Mouse (Mus musculus): ENCODE measurements at regions not wholly inside any gene's neighbourhood (a gene's known extent, or its start where the extent isn't known, plus 50 kb on each side); places are given as distances from the start of the nearest gene placed in this dataset.

DNA sequence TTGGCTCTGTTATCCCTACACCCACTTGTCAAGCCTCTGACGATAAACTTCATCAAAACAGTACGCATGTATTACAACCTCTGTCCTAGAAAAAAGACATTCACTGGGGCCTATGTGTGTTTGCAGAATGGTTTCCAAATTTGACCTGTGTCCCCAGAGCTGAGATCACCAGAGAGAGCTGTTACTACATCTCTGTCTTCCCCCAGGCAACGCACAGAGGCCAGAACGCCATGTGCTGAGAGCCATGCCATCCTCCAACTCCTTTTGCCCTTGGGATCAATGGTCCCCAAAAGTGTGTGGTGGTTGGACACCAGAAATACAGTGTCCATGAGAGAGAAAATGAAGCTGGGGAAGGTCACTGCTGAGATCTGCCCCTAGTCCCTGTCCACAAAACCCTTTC lies 137.1 kb downstream of the Tomm20 start:
- DNase-seq (ENCODE audit: low spot score), result peak; percentile 74

DNA sequence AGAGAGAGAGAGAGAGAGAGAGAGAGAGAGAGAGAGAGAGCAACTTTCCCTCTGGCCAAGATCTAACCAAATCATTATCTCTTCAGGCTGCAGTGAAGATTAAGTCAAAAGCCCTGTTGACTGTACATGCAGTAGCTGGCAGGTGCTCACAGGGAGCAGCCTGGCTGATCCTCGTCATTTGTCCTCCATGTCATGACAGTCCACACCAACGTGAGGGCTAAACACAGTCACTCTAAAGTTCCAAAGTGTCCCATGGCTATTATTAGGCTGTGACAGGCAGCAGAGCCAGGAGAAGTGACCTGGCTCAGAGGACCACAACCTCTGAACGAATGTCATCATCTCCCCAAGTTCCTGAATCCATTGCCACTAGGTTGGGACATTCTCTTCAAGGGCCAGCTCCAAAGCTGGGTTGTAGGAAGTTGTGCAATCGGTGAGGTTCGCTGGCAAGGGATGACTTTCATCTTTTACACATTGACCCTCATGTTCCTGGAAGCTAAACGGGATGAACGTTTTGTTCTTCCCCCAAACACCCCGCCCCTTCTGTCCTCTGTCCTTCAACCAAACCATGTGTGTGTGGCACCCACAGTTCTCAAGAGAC lies 138.4 kb downstream of the Tomm20 start:
- peak; percentile 85 for DNase-seq (ENCODE audit: low spot score)

DNA sequence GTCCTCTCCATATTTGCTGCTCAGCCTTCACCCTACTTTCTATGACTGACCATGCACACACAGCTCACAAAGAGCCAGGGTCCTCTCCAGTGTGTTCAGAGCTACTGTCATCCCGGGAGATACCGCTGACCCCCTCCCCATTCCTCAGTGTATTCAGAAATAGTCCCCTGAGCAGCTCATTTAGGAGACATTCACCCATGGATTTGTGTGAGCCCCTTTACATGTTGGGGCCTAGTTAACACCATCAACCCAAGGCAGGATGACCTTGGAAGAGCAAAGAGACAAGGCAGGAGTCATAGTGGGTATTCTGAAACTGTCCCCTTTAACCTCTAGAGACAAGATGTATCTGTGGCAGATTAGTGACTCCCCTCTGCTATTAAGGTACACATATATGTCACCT lies 139.1 kb downstream of the Tomm20 start:
- no peak for DNase-seq (ENCODE audit: low spot score)

DNA sequence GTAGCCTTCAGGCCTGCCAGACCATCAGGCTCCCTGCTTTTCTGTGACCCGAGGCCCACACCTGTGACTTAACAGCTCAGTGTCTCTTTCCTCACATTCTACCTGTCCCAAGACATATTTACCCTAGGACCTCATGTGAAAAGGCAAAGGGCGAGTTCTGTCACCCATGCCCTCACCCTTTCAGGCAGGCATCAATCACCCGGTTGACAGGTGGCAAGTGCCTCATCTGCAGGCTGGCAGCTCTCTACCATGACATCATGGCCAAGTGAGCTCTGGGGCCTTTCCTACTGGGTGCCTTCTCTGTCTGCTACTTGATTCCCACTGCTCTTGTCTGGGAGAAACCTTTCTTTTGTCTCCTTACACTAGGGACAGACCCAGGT lies 139.5 kb downstream of the Tomm20 start:
- peak; percentile 42 for DNase-seq (ENCODE audit: low spot score)

DNA sequence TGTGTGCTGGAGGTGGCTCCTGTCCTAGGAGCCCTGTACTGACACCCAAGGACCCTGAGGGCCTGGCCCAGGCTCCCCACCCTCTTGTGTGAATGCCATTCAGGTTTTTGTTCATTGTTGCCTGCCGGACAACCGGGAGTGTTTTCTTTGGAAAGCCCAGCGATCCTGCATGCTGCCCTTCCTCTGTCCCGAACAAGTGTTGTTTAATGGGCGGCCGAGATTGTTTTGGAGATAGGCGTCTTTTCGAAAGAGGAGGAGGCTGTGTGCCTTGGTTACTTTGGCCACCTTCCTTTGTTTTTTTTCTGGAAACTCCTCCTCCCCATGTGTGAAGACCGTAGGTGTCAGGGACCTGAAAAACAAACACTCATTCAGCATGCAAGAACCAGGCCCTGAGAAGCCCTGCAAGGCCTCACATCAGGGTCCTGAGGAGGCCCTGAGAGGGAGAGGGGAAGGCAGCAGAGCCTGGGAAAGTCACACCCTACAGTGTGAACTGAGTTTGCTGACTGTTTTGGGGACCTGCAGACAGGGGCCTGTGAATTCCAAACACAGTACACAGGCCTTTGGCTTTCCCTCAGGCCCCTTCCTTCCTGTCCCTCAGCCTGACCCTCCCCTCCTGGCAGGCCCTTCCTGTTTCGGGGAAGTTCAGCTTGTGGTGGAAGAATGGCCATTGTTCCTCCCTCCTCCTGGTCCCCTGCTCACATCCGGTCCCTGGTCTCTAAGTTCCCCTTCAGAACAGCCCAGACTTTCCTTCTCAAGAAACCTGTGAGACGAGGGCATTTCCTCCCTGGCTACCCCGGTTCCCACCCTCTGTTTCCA lies 140.1 kb downstream of the Tomm20 start:
- no peak for DNase-seq (ENCODE audit: low spot score)

DNA sequence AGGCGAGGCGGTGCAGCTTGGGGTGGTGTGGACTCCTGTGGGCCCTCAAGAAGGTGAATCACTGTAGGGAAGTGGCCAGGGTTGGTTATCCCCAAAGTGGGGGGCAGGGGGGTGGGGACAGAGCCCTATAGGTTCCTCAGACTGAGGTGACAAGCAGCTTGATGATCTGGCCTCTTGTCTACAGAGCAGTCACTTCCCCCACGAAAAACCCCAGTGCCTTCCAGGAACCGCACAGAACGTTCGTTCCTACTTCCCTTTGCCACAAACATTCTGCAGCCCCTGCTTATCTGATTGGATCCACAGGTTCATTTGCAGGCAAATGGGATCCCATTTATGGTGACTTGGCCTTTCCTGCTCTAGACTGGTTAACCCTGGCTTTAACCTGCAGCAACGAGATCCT lies 141.5 kb downstream of the Tomm20 start:
- DNase-seq (ENCODE audit: low spot score), result no peak

DNA sequence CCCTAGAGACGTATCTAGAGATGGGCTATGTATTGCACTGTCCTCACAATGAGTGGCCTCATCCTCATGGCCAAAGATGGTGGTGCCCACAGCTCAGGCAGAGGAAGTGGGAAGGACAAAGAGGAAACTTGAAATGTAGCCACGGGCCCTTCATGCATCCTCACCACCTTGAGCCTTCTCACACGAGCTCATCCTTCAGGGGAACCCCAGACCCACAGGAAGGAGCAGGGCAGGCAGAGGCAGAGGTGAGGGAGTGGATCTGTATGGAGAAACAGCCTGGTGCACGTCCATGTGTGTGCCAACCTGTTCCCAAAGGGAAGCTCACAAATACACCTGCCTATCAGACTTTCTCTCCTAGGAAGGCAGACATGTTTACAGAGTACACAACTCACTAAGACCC lies 143.0 kb downstream of the Tomm20 start:
- no peak for DNase-seq (ENCODE audit: low spot score)

DNA sequence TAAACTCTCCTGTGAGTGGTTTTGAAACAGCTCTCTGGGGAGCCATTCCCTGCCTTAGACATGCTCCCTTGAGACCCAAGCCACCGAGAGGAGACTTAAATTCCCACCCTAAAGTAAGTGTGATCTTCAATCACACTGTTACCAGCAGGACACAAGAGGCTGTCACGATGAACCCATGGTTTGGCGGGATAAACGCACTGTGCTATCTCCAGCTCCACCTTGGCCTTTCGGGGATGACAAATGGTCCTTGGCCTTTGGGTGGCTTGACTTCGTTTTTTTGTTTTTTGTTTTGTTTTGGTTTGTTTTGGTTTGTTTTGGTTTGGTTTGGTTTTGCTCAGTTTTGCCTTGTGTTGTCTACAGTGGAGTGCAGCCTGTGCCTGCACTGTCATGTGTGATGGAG lies 144.7 kb downstream of the Tomm20 start:
- DNase-seq (ENCODE audit: low spot score), result no peak

DNA sequence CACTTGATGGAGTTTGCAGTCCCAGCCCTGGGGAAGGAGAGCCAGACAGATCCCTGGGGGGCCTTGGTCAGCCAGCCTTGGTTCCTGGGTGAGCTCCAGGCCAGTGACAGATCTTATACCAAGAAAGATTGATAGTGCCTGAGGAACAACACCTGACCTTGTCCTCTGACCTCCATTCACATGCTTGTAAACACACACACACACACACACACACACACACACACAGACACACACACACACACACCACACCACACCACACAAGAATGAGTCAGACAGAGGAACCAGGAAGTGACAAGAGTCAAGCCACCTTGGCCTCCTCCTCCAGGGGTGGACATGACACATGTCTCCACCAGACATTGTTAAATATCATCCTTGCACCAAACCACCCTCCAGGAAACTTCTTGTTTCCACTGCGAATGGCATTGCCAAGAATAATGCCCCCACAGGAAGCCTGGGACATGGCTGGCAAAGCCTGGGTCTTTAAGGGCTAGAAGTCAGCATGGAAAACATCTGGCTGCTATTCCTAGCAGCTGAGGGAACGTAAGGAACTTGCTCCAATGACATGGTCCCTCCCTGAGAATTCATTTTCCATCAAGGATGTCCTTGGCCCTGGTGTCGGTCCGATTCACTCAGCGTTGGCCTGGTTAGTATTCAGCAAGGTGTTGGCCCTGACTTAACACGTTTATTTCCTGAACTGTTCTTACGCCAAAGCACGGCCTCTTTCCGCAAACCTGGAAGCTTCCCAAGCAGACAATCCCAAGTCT lies 147.9 kb downstream of the Tomm20 start:
- no peak for DNase-seq (ENCODE audit: low spot score)

DNA sequence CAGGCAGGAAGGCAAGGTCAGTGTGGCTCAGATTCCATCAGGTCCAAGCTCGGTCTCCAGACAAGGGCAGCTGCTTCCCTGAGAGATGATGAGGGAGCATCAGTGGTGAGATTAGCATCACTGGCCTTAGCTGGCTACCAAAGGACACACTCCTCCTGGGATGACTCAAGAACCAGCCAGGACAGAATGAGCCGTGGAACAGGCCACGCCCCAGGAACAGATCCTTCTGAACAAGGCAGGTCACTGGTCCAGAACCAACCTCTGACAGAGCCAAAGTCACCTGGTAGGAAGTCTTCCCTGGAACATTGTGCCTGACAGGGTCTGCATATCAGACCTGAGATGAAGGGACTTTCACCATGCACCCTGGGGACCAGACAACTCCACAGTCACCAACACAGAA lies 152.0 kb downstream of the Tomm20 start:
- DNase-seq (ENCODE audit: low spot score), result no peak

DNA sequence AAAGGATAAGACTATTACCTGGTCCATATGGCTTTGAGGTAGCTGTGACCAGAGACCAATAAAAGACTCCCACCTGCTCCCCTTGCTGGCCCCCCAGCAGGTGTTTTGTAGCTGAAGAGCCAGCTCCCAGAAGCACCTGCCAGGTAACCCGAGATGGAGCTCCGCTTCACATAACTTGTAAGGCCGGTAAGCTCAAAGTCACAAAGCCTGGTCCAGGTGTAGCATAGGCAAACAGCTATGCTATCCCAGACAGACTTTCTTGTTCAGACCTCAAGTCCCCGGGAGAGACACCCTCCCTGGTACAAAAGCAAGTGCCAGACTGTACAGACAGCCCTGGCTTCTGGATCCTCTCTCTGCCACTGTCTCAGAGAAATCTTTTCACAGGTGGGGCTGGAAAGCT lies 154.6 kb downstream of the Tomm20 start:
- no peak for DNase-seq (ENCODE audit: low spot score)

DNA sequence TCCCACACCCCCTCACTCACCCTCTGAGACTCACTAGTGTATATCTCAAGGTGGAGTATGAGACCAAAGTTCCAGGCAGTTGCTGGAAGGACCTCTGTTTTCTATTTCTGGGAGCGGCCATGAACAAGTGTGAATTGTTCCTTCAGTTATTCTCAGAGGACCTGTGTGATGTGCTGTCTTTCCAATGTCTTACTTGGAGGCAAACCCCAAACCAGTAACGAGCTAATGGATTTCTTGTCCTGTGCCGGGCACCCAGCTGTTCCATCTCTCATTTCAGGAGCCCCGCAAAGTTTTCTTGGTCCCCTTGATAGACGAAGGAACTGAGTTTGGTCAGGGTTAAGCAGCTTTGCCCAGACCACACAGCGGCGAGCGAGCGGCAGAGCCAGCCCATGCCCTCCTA lies 155.4 kb downstream of the Tomm20 start:
- no peak for DNase-seq (ENCODE audit: low spot score)

DNA sequence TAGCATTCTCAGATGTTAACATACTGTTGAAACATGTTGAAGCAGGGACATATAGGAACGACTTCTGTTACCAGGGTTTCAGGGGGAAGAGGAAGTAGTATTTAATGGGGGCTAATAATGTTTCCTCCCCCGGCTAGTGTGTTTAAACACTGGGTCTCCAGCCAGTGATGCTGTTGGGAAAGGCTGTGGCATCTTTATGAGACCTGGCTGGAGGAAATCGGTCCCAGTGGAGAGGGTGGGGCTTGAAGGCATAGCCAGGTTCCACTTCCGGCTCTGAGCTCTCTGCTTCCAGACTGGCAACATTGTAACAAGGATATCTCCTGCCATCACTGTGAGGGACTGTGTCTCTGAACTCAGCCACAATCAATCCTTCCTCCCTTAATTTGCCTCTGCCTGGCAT lies 156.6 kb downstream of the Tomm20 start:
- DNase-seq (ENCODE audit: low spot score), result no peak

DNA sequence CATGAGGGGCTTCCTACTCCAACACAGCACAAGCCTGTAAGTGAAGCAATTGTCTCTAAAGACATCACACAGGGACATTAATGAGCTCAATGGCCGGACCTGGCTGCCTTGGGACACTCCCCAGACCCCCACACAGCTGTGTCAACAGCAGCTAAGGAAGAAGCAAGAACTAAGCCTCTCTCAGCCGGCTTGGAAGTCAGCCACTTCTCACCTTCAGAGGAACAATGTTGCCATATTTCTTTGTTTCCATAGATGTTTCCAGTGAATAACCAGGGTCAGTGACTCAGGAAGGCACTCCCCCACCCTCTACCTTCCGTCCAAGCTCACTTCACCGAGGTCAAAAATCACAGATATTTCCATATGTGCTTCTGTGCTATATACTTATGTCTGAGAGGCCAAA lies 157.0 kb downstream of the Tomm20 start:
- DNase-seq (ENCODE audit: low spot score), result no peak

DNA sequence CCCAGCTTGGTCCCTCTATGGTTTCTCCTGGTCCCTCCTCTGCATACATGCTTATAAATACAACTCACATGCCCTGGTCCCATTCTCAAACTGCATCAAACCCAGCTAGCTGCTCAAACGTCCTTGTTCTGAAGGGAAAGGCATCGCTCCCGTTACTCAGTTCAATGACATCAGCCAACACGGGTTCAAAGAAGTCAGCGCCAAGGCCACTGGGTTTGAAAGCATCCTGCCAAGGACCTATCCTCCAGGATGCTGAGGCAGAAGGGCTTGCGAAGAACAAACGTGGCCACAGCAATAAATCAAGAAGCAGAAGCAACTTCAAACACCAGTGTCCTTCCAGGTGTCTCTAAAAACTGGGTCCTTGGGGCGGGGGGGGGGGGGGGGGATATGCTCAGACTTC lies 158.2 kb downstream of the Tomm20 start:
- DNase-seq (ENCODE audit: low spot score), result no peak

DNA sequence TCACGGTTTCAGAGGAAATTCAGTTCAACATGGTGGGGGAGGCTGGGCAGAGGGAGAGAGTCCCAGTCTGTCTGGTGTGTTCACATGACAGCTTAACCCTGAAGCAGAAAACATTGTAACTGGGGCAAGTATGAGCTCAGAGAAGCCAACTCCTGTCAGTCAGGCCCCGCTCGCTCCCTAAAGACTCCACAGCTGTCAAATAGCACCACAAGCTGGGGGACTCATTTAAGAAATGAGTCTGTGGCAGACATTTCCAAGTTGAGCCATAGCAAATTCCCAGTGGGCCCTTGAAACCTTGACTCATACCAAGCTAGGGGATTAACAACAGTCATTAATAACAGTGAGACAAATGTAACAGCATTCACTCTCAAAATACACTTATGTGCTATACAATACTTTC lies 160.4 kb downstream of the Tomm20 start:
- DNase-seq (ENCODE audit: low spot score), result peak; percentile 49

DNA sequence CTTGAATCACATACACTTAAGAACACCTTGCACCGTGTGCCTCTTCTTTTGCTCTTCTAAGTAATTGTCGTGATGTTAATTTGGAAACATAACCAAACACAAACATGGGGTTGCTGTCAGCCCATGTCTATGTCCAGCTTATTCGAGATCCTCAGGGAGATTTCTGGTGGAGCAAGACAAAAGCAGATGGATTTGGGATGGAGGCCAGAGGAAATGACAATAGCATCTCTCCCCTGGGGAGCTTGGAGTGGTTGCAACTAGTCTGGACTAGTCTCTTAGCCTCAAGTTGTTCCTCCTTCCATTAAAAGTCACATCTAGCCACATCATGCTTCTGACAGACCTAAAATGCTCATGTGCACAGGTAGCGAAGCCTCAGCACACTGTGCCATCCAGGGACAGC lies 161.0 kb downstream of the Tomm20 start:
- DNase-seq (ENCODE audit: low spot score), result peak; percentile 38

DNA sequence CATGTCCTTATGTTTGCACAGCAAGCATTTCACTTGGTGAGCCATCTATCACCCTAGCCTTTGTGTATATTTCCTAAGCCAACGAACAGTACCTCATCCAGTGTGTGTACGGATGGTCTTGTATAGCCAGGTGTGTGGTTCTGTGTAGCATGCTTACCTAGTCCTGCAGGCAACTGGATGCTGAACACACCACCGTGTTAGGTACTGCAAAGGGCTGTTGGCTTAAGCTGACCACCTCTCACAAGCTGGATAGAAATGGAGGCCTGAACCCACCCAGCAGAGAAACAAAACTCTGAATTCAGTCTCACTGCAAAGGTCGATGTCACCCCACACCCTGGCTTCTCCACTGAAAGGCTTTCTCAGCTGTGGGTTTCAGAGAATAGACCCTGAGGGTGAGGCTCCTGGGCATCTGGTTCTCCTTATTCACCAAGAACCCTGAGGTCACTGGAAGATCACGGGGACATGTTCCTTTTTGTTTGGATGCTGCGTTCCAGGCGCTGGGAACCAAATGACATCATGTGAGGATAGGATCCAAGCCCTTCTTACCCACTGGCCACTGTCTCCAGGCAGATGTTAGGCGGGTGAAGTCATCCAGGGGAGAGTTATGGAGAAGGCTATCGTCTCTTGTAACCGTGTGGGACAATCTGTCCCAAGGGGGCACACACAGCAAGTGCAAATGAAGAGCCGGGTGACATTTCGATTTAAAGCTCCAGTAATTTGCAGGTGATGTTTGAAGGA lies 161.8 kb downstream of the Tomm20 start:
- peak; percentile 37 for DNase-seq (ENCODE audit: low spot score)

DNA sequence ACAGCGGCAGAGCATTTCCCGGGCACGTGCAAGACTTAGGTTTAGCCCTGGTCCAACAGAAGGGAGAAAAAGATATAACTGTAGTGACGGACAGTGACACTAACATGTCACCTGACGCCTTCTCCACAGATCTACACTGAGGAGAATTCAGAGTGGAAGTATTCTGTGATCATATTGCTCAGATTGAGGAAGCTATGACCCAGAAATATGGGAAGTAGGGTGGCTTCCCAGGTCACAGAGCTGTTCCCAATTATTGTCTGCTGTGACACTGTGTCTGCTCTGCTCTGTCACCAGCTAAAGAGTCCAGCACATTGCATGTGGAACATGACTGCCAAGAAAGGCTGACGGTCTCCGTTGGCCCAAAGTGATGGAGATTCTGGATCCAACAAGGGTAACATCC lies 167.0 kb downstream of the Tomm20 start:
- no peak for DNase-seq (ENCODE audit: low spot score)

DNA sequence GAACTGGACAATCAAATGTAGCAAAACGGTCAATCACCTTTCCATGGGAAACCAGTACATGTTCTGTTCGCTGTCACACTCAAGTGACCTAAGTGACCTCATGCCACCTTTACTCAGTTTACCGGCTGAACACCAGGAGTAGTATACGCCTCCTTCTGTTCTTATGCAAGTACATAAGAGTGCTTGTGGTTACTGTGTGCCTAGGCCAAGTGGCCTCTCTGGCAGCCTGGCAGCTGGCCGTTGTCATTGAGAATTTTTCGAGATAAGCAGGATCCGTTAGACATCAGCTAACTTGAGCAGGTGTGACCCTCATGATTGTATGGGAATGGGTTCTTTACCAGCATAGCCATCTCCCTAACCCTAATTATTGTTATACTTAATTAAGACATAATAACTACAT lies 167.5 kb downstream of the Tomm20 start:
- no peak for DNase-seq (ENCODE audit: low spot score)

DNA sequence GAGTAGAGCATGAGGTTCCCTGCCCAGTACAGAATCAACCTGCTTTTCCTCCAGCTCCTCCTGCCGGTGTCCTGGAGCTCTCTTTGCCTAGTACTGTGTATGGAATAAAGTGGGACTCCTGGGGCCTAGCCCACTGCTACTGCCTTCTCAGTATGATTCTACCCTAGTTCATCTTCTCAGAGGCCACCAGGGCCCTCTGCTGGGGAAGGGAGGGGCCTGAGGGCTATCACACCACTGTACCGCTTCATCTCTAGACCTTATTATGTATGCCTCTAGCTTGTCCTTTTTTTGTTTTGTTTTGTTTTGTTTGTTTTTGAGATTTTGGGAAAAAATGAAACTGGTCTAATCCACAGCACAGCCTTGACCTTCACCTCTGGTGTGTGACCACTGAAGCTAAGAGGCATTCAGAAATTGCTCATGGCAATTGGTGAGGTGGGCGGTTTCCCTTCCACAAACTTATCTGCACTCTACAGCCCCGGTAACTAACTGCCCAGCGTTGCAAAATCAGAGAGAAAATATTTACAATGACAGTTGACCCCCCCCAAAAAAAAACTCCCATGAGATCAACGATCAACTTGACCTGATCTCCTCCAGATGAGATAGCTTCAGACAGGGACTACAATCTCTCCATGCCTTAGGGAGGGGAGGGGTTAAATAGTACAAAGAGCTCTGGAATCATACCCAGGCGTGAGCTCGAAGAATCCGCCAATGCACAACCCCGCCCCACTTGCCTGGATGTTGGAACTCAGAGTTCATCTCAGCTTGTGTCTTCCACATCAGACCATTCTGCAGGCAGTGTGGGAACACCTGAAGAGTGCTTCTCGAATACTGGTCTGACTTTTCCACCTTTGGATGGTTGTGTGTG lies 168.8 kb downstream of the Tomm20 start:
- no peak for DNase-seq (ENCODE audit: low spot score)

DNA sequence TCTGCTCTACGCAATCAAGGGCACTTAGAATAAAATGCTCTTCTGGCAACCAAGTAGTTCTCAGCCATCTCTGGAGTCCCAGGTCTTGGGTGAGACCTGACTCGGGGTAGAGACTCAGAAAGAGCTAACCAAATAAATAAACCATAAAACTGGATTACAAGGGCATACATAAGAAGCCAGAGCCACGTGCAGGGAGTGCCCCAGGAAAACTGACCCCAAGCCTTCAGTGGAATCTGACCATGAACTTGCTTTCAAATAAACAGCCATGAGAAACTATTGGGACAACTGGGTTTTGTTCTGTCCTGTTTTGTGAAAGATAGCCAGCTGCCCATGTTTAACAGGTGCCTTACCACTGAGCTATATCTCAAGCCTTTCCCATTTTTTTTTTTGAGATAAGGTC lies 170.3 kb downstream of the Tomm20 start:
- no peak for DNase-seq (ENCODE audit: low spot score)
